Mouse (Mus musculus) thymus, postnatal 0 days (tissue): ENCODE measurements around the gene Hmcn2. TPM values are rescaled to one million over a fixed set of nuclear protein-coding genes. Genes with fewer than 3 reads are reported as not detected.

Source experiments
- DNase-seq: peaks from one replicate; pipeline ENCODE4 v3.0.0-alpha.2; 2015; ENCODE audit warnings: low spot score
- polyA plus RNA-seq: library from polyadenylated mRNA; unstranded; fragments of >200 nt; fragmentation: Nextera tagmentation; extraction: Ambion mirVana; gene quantifications from 2 replicates; pipeline ENCODE4 v1.2.1, GENCODE M21; 2015

Hmcn2 gene
- polyA plus RNA-seq, 1 experiment from 2014 or later: 0.31 TPM

DNA sequence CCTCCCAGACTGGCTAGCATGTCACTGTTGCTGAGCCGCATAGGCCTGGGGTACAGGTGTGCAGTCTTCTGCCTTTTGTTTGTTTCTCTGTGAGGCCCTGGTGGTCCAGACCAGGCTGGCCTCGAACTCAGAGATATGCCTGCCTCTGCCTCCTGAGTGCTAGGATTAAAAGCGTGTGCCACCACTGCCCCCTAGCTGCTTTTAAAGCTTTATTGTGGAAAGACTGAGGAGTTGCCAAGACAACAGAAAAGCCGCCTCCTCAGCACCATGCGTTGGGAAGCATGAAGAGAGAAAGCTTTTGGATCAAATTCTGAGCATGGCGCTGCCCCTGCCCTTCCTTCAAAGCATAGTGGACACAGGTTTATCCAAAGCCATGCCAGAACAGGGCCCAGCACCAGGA is 194.6 kb downstream of the Hmcn2 start:
- DNase-seq: no peak

Other genes with a start within 250 kb of the Hmcn2 start
- gene Fnbp1, start 172.4 kb upstream of the Hmcn2 start, polyA plus RNA-seq: 45.6 and 59.9 TPM in 2 replicates
- gene Gpr107, start 162.1 kb upstream of the Hmcn2 start, polyA plus RNA-seq: 21.7 and 24.1 TPM in 2 replicates
- 6.3 and 6.7 TPM in 2 replicates for gene Ncs1, start 68.6 kb upstream of the Hmcn2 start, polyA plus RNA-seq
- 23.9 and 24.1 TPM in 2 replicates for gene Ass1, start 155.8 kb downstream of the Hmcn2 start, polyA plus RNA-seq